Mouse (Mus musculus) ES-E14 (cell line): ENCODE measurements around the gene Klrb1f. TPM values are rescaled to one million over a fixed set of nuclear protein-coding genes. Genes with fewer than 3 reads are reported as not detected.

Source experiments
- DNase-seq: peaks from one replicate; pipeline ENCODE4 v3.0.0-alpha.2; 2013; ENCODE audit warnings: low read depth, low spot score
- H3K27ac ChIP-seq: 2 replicates; pipeline ENCODE4 v1.5.1; 2012; ENCODE audit warnings: low read depth, mild to moderate bottlenecking, low read length, moderate library complexity, mixed read lengths; ENCODE audit not compliant: poor library complexity, insufficient read depth, severe bottlenecking
- H3K36me3 ChIP-seq: 2 replicates; pipeline ENCODE4 v1.6.1; 2012; ENCODE audit warnings: mild to moderate bottlenecking, low read length, moderate library complexity, mixed read lengths; ENCODE audit not compliant: control insufficient read depth, poor library complexity, insufficient read depth, severe bottlenecking
- H3K4me1 ChIP-seq, 2 experiments: fragments of 150-350 bp in 1 of 2; sonication (generic) in 1 of 2; 2 replicates each; pipeline ENCODE4 v1.6.1; 2012; ENCODE audit warnings: low read length in 2 of 2, mild to moderate bottlenecking in 1 of 2, mixed read lengths in 1 of 2; ENCODE audit not compliant: control insufficient read depth in 2 of 2, insufficient read depth in 2 of 2, poor library complexity in 1 of 2
- H3K4me3 ChIP-seq, 2 experiments: fragments of 150-350 bp in 1 of 2; sonication (generic) in 1 of 2; 2 replicates each; pipeline ENCODE4 v1.5.1; 2012; ENCODE audit warnings: low read length in 2 of 2, low read depth in 1 of 2, mild to moderate bottlenecking in 1 of 2, mixed read lengths in 1 of 2; ENCODE audit not compliant: insufficient read depth in 1 of 2, poor library complexity in 1 of 2, severe bottlenecking in 1 of 2
- H3K9ac ChIP-seq: 2 replicates; pipeline ENCODE4 v1.6.1; 2012; ENCODE audit warnings: low read depth, mild to moderate bottlenecking, low read length, mixed read lengths; ENCODE audit not compliant: poor library complexity, insufficient read depth, severe bottlenecking
- H3K9me3 ChIP-seq: fragments of 150-350 bp; sonication (generic); 2 replicates; pipeline ENCODE4 v1.6.1; 2012; ENCODE audit warnings: low read depth, mild to moderate bottlenecking, low read length; ENCODE audit not compliant: control insufficient read depth, insufficient read depth
- CHD2 ChIP-seq: IDR thresholded peaks from 2 replicates; pipeline ENCODE4 v1.6.1; 2014; ENCODE audit warnings: mild to moderate bottlenecking, low read depth, low read length, inconsistent platforms
- HCFC1 ChIP-seq: IDR thresholded peaks from 2 replicates; pipeline ENCODE4 v1.6.1; 2012; ENCODE audit warnings: low read length, inconsistent platforms, borderline replicate concordance; ENCODE audit not compliant: insufficient read depth
- MAFK ChIP-seq: IDR thresholded peaks from 2 replicates; pipeline ENCODE4 v1.6.1; 2014; ENCODE audit warnings: mild to moderate bottlenecking, low read depth, low read length, inconsistent platforms; ENCODE audit not compliant: insufficient read depth
- ZC3H11A ChIP-seq: IDR thresholded peaks from 2 replicates; pipeline ENCODE4 v1.6.1; 2012; ENCODE audit warnings: low read depth, mild to moderate bottlenecking, inconsistent platforms, low read length, borderline replicate concordance
- ZNF384 ChIP-seq: IDR thresholded peaks from 2 replicates; pipeline ENCODE4 v1.6.1; 2012; ENCODE audit warnings: low read depth, low read length, inconsistent platforms
- in situ Hi-C, 2 experiments: fragments of 600-800 bp; cut with MboI; formaldehyde crosslinking; loops; one replicate each; pipeline ENCODE4 v1.15.1; 2025; ENCODE audit warnings: low sequenced_read_pairs in 2 of 2, inconsistent platforms in 1 of 2; ENCODE audit not compliant: unreplicated experiment in 2 of 2
- total RNA-seq: library from RNA; depleted of rRNA; stranded (reverse); fragments of 300-350 nt; gene quantifications from 2 replicates; pipeline ENCODE4 v1.2.3, GENCODE M21; 2012

Klrb1f gene
- total RNA-seq, 1 experiment, result not detected

- no peak for TF ChIP-seq CHD2
- TF ChIP-seq HCFC1, result no peak
- no peak for TF ChIP-seq ZC3H11A
- TF ChIP-seq ZNF384, result no peak
- TF ChIP-seq MAFK, result no peak
- no peak overlapping the region for H3K4me3 ChIP-seq
- H3K9ac ChIP-seq, result no peak overlapping the region
- no peaks in the 10 kb centered on the region for H3K4me1 ChIP-seq
- no peaks in the 10 kb centered on the region for H3K36me3 ChIP-seq
- no peaks in the 10 kb centered on the region for H3K9me3 ChIP-seq
- no peak overlapping the region for H3K27ac ChIP-seq
- in situ Hi-C loops, result no loop called here
- no peak for DNase-seq
Observed at GRCm38 (mm10) chr6:129042470-129042869, 3.2 kb upstream of the Klrb1f start.

GRCm38 (mm10) chr6:129048381-129048780 is 2.7 kb downstream of the Klrb1f start:
- TF ChIP-seq CHD2 (no peak), ZNF384 (no peak), MAFK (no peak), HCFC1 (no peak), ZC3H11A (no peak)
- no peaks in the 10 kb centered on the region for H3K9me3 ChIP-seq
- H3K9ac ChIP-seq, result no peak overlapping the region
- H3K4me3 ChIP-seq, result no peak overlapping the region
- no peak for DNase-seq
- H3K4me1 ChIP-seq, result no peaks in the 10 kb centered on the region
- no peaks in the 10 kb centered on the region for H3K36me3 ChIP-seq
- no peak overlapping the region for H3K27ac ChIP-seq
- in situ Hi-C loops, result no loop called here

GRCm38 (mm10) chr6:129048857-129049473 is 3.3 kb downstream of the Klrb1f start:
- Histone ChIP-seq H3K9ac (no peak overlapping the region), H3K36me3 (no peaks in the 10 kb centered on the region), H3K27ac (no peak overlapping the region), H3K4me1 (no peaks in the 10 kb centered on the region), H3K4me3 (peak overlapping the region; percentile 6 to 7; a peak in 2 of 4 replicates), H3K9me3 (no peaks in the 10 kb centered on the region)
- DNase-seq, result peak; percentile 7
- no peak for TF ChIP-seq HCFC1
- no peak for TF ChIP-seq MAFK
- TF ChIP-seq ZNF384, result no peak
- no peak for TF ChIP-seq CHD2
- TF ChIP-seq ZC3H11A, result no peak
- in situ Hi-C loops, result no loop called here

- H3K4me1 ChIP-seq, result no peaks in the 10 kb centered on the region
- H3K9me3 ChIP-seq, result no peaks in the 10 kb centered on the region
- no peak for DNase-seq
- TF ChIP-seq MAFK (no peak), ZNF384 (no peak), HCFC1 (no peak), ZC3H11A (no peak), CHD2 (no peak)
- peak overlapping the region in 1 of 2 experiments; percentile 35; a peak in 2 of 4 replicates for H3K4me3 ChIP-seq
- H3K27ac ChIP-seq, result no peak overlapping the region
- in situ Hi-C loops, result no loop called here
- H3K9ac ChIP-seq, result no peak overlapping the region
- H3K36me3 ChIP-seq, result no peaks in the 10 kb centered on the region
Observed at GRCm38 (mm10) chr6:129049596-129050251, 4.0 kb downstream of the Klrb1f start.

GRCm38 (mm10) chr6:129051086-129051485 is 5.4 kb downstream of the Klrb1f start:
- Histone ChIP-seq H3K9ac (no peak overlapping the region), H3K4me1 (no peaks in the 10 kb centered on the region), H3K4me3 (no peak overlapping the region), H3K36me3 (no peaks in the 10 kb centered on the region), H3K27ac (no peak overlapping the region), H3K9me3 (no peaks in the 10 kb centered on the region)
- in situ Hi-C loops, result no loop called here
- no peak for DNase-seq
- TF ChIP-seq ZNF384 (no peak), HCFC1 (no peak), MAFK (no peak), CHD2 (no peak), ZC3H11A (no peak)
